Mouse (Mus musculus) lung, embryonic 16.5 days (tissue): Measurements from ENCODE around the gene Csf1. TPM values are rescaled to one million over a fixed set of nuclear protein-coding genes. Genes with fewer than 3 reads are reported as not detected.

Experiments used
- ATAC-seq: fragments of 200-750 bp; cut with Nextera tagmentation; 2 replicates; pipeline ENCODE4 v1.8.0; 2017; ENCODE audit warnings: low read depth, mild to moderate bottlenecking, moderate library complexity
- H3K27ac ChIP-seq: fragments of 300-500 bp; sonication (generic); 2 replicates; pipeline ENCODE4 v1.5.1; 2014; ENCODE audit warnings: mild to moderate bottlenecking, control low read depth, low read length
- H3K27me3 ChIP-seq: fragments of 300-500 bp; sonication (generic); 2 replicates; pipeline ENCODE4 v1.6.1; 2014; ENCODE audit warnings: low read depth, low read length, mixed read lengths; ENCODE audit not compliant: control insufficient read depth, insufficient read depth
- H3K36me3 ChIP-seq: fragments of 300-500 bp; sonication (generic); 2 replicates; pipeline ENCODE4 v1.6.1; 2014; ENCODE audit warnings: low read length; ENCODE audit not compliant: control insufficient read depth, insufficient read depth
- H3K4me1 ChIP-seq: fragments of 300-500 bp; sonication (generic); replicated peaks from 2 replicates; pipeline ENCODE4 v1.6.1; 2014; ENCODE audit warnings: low read length, mixed read lengths; ENCODE audit not compliant: control insufficient read depth, insufficient read depth
- H3K4me2 ChIP-seq: fragments of 300-500 bp; sonication (generic); 2 replicates; pipeline ENCODE4 v1.6.1; 2014; ENCODE audit warnings: low read depth, low read length, control low read depth
- H3K4me3 ChIP-seq: fragments of 300-500 bp; sonication (generic); 2 replicates; pipeline ENCODE4 v1.5.1; 2014; ENCODE audit warnings: mild to moderate bottlenecking, low read length, control low read depth
- H3K9ac ChIP-seq: fragments of 300-500 bp; sonication (generic); 2 replicates; pipeline ENCODE4 v1.6.1; 2014; ENCODE audit warnings: low read length, control low read depth
- H3K9me3 ChIP-seq: fragments of 300-500 bp; sonication (generic); 2 replicates; pipeline ENCODE4 v1.6.1; 2016; ENCODE audit warnings: low read length; ENCODE audit not compliant: control insufficient read depth
- WGBS: fragments of 180-500 bp; shearing (Covaris S2); extraction: QIAGEN DNeasy Blood & Tissue Kit; methylation state at CpG from one replicate; pipeline ENCODE4 v1.1.7; 2014; 5-methylcytosine and 5-hydroxymethylcytosine counted together
- polyA plus RNA-seq: library from polyadenylated mRNA; unstranded; fragments of >200 nt; fragmentation: Nextera tagmentation; extraction: Ambion mirVana; gene quantifications from 2 replicates; pipeline ENCODE4 v1.2.1, GENCODE M21; 2015

Gene Csf1
- polyA plus RNA-seq, 1 experiment from 2014 or later = 9.8 TPM

- Histone ChIP-seq H3K4me3 (no peak overlapping the region), H3K4me1 (no peaks in the 10 kb centered on the region), H3K36me3 (no peaks in the 10 kb centered on the region), H3K9ac (no peak overlapping the region), H3K27ac (no peak overlapping the region), H3K9me3 (no peaks in the 10 kb centered on the region), H3K27me3 (no peaks in the 10 kb centered on the region), H3K4me2 (no peak overlapping the region)
- ATAC-seq = no peak
- WGBS = 82% methylated on average over 7 of the region's 7 CpGs
These were observed 56.4 kb downstream of the Csf1 start for GRCm38 (mm10) chr3:107703675-107704370.

- H3K9ac ChIP-seq = no peak overlapping the region
- no peak overlapping the region for H3K4me2 ChIP-seq
- no peaks in the 10 kb centered on the region for H3K9me3 ChIP-seq
- no peaks in the 10 kb centered on the region for H3K36me3 ChIP-seq
- H3K4me3 ChIP-seq = no peak overlapping the region
- H3K27me3 ChIP-seq = no peaks in the 10 kb centered on the region
- H3K4me1 ChIP-seq = peaks cover 3% of the 10 kb centered on the region
- WGBS = 73% methylated on average over 1 of the region's 1 CpGs
- H3K27ac ChIP-seq = no peak overlapping the region
- no peak for ATAC-seq
These were observed 58.4 kb downstream of the Csf1 start for GRCm38 (mm10) chr3:107701767-107702394.

- no peak overlapping the region for H3K9ac ChIP-seq
- peaks cover 6% of the 10 kb centered on the region for H3K4me1 ChIP-seq
- no peak overlapping the region for H3K4me2 ChIP-seq
- H3K27me3 ChIP-seq = no peaks in the 10 kb centered on the region
- H3K4me3 ChIP-seq = no peak overlapping the region
- no peak for ATAC-seq
- no peaks in the 10 kb centered on the region for H3K9me3 ChIP-seq
- H3K36me3 ChIP-seq = no peaks in the 10 kb centered on the region
- 81% methylated on average over 2 of the region's 2 CpGs for WGBS
- H3K27ac ChIP-seq = no peak overlapping the region
These were observed 59.6 kb downstream of the Csf1 start for GRCm38 (mm10) chr3:107700625-107701024.

GRCm38 (mm10) chr3:107696910-107697309 is 63.4 kb downstream of the Csf1 start:
- H3K9ac ChIP-seq = peak overlapping the region; percentile 40

GRCm38 (mm10) chr3:107695948-107696881 is 64.1 kb downstream of the Csf1 start, which contains the start of gene Ahcyl1:
Gene Ahcyl1 (minus strand): TSS chr3:107696560.
- peak; percentile 98 for ATAC-seq
- H3K27me3 ChIP-seq = no peaks in the 10 kb centered on the region
- H3K4me1 ChIP-seq = peaks cover 24% of the 10 kb centered on the region
- H3K4me3 ChIP-seq = peak within 1 kb of the TSS; percentile 98
- H3K9ac ChIP-seq = peak within 1 kb of the TSS; percentile 98
- WGBS = under 1% methylated on average over 57 of the region's 93 CpGs
- peak within 1 kb of the TSS; percentile 80 for H3K4me2 ChIP-seq
- H3K27ac ChIP-seq = peak within 1 kb of the TSS; percentile 94
- no peaks in the 10 kb centered on the region for H3K9me3 ChIP-seq
- no peaks in the 10 kb centered on the region for H3K36me3 ChIP-seq

More at GRCm38 (mm10) chr3:107696910-107697309, 63.4 kb downstream of the Csf1 start:
- Histone ChIP-seq H3K4me2 (peak overlapping the region; percentile 33; the same call in 1 of the 2 replicates), H3K9me3 (no peaks in the 10 kb centered on the region), H3K27me3 (no peaks in the 10 kb centered on the region), H3K4me3 (0 out of 2 replicates have a peak overlapping the region, but pooled peaks have one; percentile 4), H3K36me3 (no peaks in the 10 kb centered on the region), H3K27ac (no peak overlapping the region), H3K4me1 (peaks cover 21% of the 10 kb centered on the region)
- ATAC-seq = peak; percentile 18
- 18% methylated on average over 3 of the region's 3 CpGs for WGBS

- Histone ChIP-seq H3K36me3 (no peaks in the 10 kb centered on the region), H3K4me1 (peaks cover 31% of the 10 kb centered on the region), H3K9me3 (no peaks in the 10 kb centered on the region), H3K4me3 (peak overlapping the region; percentile 98), H3K9ac (peak overlapping the region; percentile 98), H3K27me3 (no peaks in the 10 kb centered on the region), H3K27ac (peak overlapping the region; percentile 94), H3K4me2 (peak overlapping the region; percentile 80)
- no peak for ATAC-seq
- 3% methylated on average over 16 of the region's 16 CpGs for WGBS
These were observed 64.9 kb downstream of the Csf1 start for GRCm38 (mm10) chr3:107695219-107695947.

GRCm38 (mm10) chr3:107694256-107694900 is 65.9 kb downstream of the Csf1 start:
- peaks cover 34% of the 10 kb centered on the region for H3K4me1 ChIP-seq
- 52% methylated on average over 2 of the region's 2 CpGs for WGBS
- H3K9ac ChIP-seq = peak overlapping the region; percentile 98

More at GRCm38 (mm10) chr3:107694256-107694900, 65.9 kb downstream of the Csf1 start:
- Histone ChIP-seq H3K4me2 (peak overlapping the region; percentile 80), H3K4me3 (peak overlapping the region; percentile 98), H3K27ac (no peak overlapping the region), H3K36me3 (no peaks in the 10 kb centered on the region), H3K9me3 (no peaks in the 10 kb centered on the region), H3K27me3 (no peaks in the 10 kb centered on the region)
- ATAC-seq = no peak
